ENCODE assay signal across 9 mouse cellular contexts in the genomic region with DNA sequence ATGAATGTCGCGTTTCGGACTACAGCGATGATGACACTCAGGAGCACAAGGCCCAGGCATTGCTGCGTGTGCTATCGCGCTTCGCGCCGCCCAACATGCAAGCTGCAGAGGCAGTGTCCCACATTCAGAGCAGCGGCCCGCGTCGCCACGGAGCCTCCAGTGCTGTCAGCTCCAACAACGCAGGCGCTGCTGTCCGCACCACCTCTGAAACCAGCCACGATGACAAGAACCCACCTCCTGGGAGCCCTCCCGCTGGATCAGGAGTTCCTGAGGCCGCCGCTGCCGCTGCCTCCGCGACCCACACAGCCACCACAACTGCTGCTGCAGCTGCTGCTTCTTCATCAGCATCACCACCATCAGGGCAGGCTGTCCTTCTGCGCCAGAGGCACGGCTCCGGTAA. TPM values are rescaled to one million over a fixed set of nuclear protein-coding genes. Genes with fewer than 3 reads are reported as not detected.
DNase-seq lines count a peak whose midpoint lies in the region; ATAC-seq and TF ChIP-seq lines count a peak whose summit lies in the region.
"Had no signal": no experiment of that assay in that cellular context is flagged by ENCODE, and none has a peak within 500 bp of the region (broad histone marks: within the 10 kb centered on the region; RNA-seq: fewer than 3 reads in every experiment).

No protein-coding gene starts in this region.

- WGBS in stomach, embryonic 15.5 days: 14% methylated on average over 28 of the region's 28 CpGs
- 19% methylated on average over 28 of the region's 28 CpGs for WGBS in stomach, postnatal 0 days
- 15% methylated on average over 28 of the region's 28 CpGs for WGBS in forebrain, embryonic 13.5 days
- WGBS in midbrain, embryonic 10.5 days: 14% methylated on average over 28 of the region's 28 CpGs

- ATAC-seq in stomach, embryonic 15.5 days (ENCODE audit: insufficient read depth, low FRiP score, low read depth): no peak
- ATAC-seq in stomach, postnatal 0 days (ENCODE audit: low FRiP score, low TSS enrichment): no peak
- ATAC-seq in forebrain, embryonic 13.5 days: no peak

- peaks cover 56% of the 10 kb centered on the region for H3K27me3 ChIP-seq in stomach, embryonic 15.5 days (replicated peaks)
- peaks cover 7% of the 10 kb centered on the region; the same call in 1 of the 2 replicates for H3K27me3 ChIP-seq in stomach, postnatal 0 days (ENCODE audit: control insufficient read depth, insufficient read depth, low read length)
- H3K27me3 ChIP-seq in forebrain, embryonic 13.5 days: peaks cover 38% of the 10 kb centered on the region
- peaks cover 61% of the 10 kb centered on the region for H3K27me3 ChIP-seq in midbrain, embryonic 10.5 days (ENCODE audit: low read depth, poor library complexity, severe bottlenecking)

- no peak overlapping the region for H3K4me3 ChIP-seq in stomach, embryonic 15.5 days (replicated peaks)
- H3K4me3 ChIP-seq in stomach, postnatal 0 days (ENCODE audit: low read depth, low read length): no peak overlapping the region
- peak overlapping the region; percentile 28 for H3K4me3 ChIP-seq in forebrain, embryonic 13.5 days
- peak overlapping the region; percentile 45 for H3K4me3 ChIP-seq in midbrain, embryonic 10.5 days
- H3K4me3 ChIP-seq: myocyte had no signal

- peaks cover 17% of the 10 kb centered on the region; the same call in 1 of the 2 replicates for H3K4me1 ChIP-seq in stomach, embryonic 15.5 days
- H3K4me1 ChIP-seq in stomach, postnatal 0 days (replicated peaks; ENCODE audit: control insufficient read depth, insufficient read depth): no peaks in the 10 kb centered on the region
- H3K4me1 ChIP-seq in forebrain, embryonic 13.5 days: peaks cover 49% of the 10 kb centered on the region
- peaks cover 60% of the 10 kb centered on the region for H3K4me1 ChIP-seq in midbrain, embryonic 10.5 days

- TF ChIP-seq CTCF in stomach, postnatal 0 days (IDR thresholded peaks at IDR 0.05; ENCODE audit: low read depth): no peak

- H3K4me2 ChIP-seq in stomach, embryonic 15.5 days: peak overlapping the region; percentile 23; the same call in 1 of the 2 replicates
- H3K4me2 ChIP-seq in stomach, postnatal 0 days (replicated peaks; ENCODE audit: low read depth): no peak overlapping the region
- peak overlapping the region; percentile 95 for H3K4me2 ChIP-seq in forebrain, embryonic 13.5 days

- no peak for TF ChIP-seq EP300 in stomach, postnatal 0 days (optimal IDR thresholded peaks at IDR 0.05)

- no peaks in the 10 kb centered on the region for H3K36me3 ChIP-seq in stomach, embryonic 15.5 days
- no peaks in the 10 kb centered on the region for H3K36me3 ChIP-seq in stomach, postnatal 0 days (ENCODE audit: control insufficient read depth, insufficient read depth, low read length)
- peaks cover 7% of the 10 kb centered on the region for H3K36me3 ChIP-seq in forebrain, embryonic 13.5 days (ENCODE audit: poor library complexity, severe bottlenecking)
- peaks cover 29% of the 10 kb centered on the region for H3K36me3 ChIP-seq in midbrain, embryonic 10.5 days

- no peaks in the 10 kb centered on the region for H3K9me3 ChIP-seq in stomach, embryonic 15.5 days
- H3K9me3 ChIP-seq in stomach, postnatal 0 days (ENCODE audit: control insufficient read depth, low read length): no peaks in the 10 kb centered on the region
- H3K9me3 ChIP-seq in forebrain, embryonic 13.5 days (replicated peaks): no peaks in the 10 kb centered on the region
- no peaks in the 10 kb centered on the region for H3K9me3 ChIP-seq in midbrain, embryonic 10.5 days (replicated peaks)

- no peak for DNase-seq in stomach, postnatal 0 days (ENCODE audit: low spot score)
- peak; percentile 40 for DNase-seq in midbrain, embryonic 10.5 days (ENCODE audit: low spot score)
- DNase-seq in urinary bladder, postnatal 14 days (ENCODE audit: low spot score): no peak
- DNase-seq in ovary, adult 18-20 months (ENCODE audit: low spot score): no peak
- no peak for DNase-seq in urinary bladder, postnatal 4 days (ENCODE audit: low spot score in 2 of 2)
- DNase-seq: heart, postnatal 14 days had no signal

- H3K9ac ChIP-seq in stomach, embryonic 15.5 days: no peak overlapping the region
- no peak overlapping the region for H3K9ac ChIP-seq in stomach, postnatal 0 days (ENCODE audit: low read length)
- peak overlapping the region; percentile 56 for H3K9ac ChIP-seq in forebrain, embryonic 13.5 days

- H3K27ac ChIP-seq in stomach, embryonic 15.5 days: no peak overlapping the region
- no peak overlapping the region for H3K27ac ChIP-seq in stomach, postnatal 0 days (replicated peaks)
- H3K27ac ChIP-seq in forebrain, embryonic 13.5 days: no peak overlapping the region
- H3K27ac ChIP-seq in midbrain, embryonic 10.5 days (replicated peaks): no peak overlapping the region; the same call in 1 of the 2 replicates

RNA-seq across cellular contexts. Expression of a gene that starts 4.4 kb away (rescaled TPM):
- polyA plus RNA-seq in stomach, embryonic 15.5 days (2015; fragmentation: Nextera tagmentation; extraction: Ambion mirVana): 0.46 and 1.2 TPM in 2 replicates
- 0.80 and 0.81 TPM in 2 replicates for polyA plus RNA-seq in stomach, postnatal 0 days (2015; fragmentation: Nextera tagmentation; extraction: Ambion mirVana)
- polyA plus RNA-seq in forebrain, embryonic 13.5 days (2015; fragmentation: Nextera tagmentation; extraction: Ambion mirVana): 9.6 and 10.7 TPM in 2 replicates
- 7.3 and 8.9 TPM in 2 replicates for polyA plus RNA-seq in midbrain, embryonic 10.5 days (2016; fragmentation: Nextera tagmentation; extraction: Ambion mirVana)
- polyA plus RNA-seq: myocyte had no signal

Comparison
In these comparisons a context has a peak if more than half of its experiments do, and no peak if none do; other contexts are left out.
1. H3K4me3 ChIP-seq: peak in forebrain, embryonic 13.5 days (single experiment) and midbrain, embryonic 10.5 days (single experiment); none in stomach, embryonic 15.5 days (single experiment) and stomach, postnatal 0 days (single experiment).